Mouse (Mus musculus): Measurements from ENCODE around the gene Nt5e. TPM values are rescaled to one million over a fixed set of nuclear protein-coding genes. Genes with fewer than 3 reads are reported as not detected.

Nt5e gene
- polyA plus RNA-seq, 2 experiments = 19.1 to 27.3 TPM

GRCm38 (mm10) chr9:88330316-88330715 lies 3.3 kb downstream of the Nt5e start:
- Histone ChIP-seq H3K27ac (replicated peaks; ENCODE audit: low read depth, low read length) (no peak overlapping the region), H3K4me2 (replicated peaks; ENCODE audit: low read depth, low read length, severe bottlenecking) (peak overlapping the region; percentile 14; the same call in 1 of the 2 replicates), H3K27me3 (ENCODE audit: control insufficient read depth, insufficient read depth, low read length) (no peaks in the 10 kb centered on the region), H3K4me1 (ENCODE audit: control insufficient read depth, insufficient read depth, low read length) (peaks cover 5% of the 10 kb centered on the region), H3K9me3 (ENCODE audit: control insufficient read depth, low read length) (no peaks in the 10 kb centered on the region), H3K4me3 (replicated peaks; ENCODE audit: low read length) (no peak overlapping the region), H3K36me3 (ENCODE audit: control insufficient read depth, insufficient read depth, low read length) (no peaks in the 10 kb centered on the region), H3K9ac (ENCODE audit: low read depth, low read length, severe bottlenecking) (no peak overlapping the region)
- ATAC-seq (ENCODE audit: low FRiP score, low read depth) (no peak), DNase-seq (ENCODE audit: low spot score) (no peak)
- WGBS = 80% methylated on average over 3 of the region's 3 CpGs
- no peak for TF ChIP-seq POLR2A (IDR thresholded peaks at IDR 0.05; ENCODE audit: borderline replicate concordance, extremely low read depth, insufficient read depth, insufficient read length)

GRCm38 (mm10) chr9:88332447-88332846 lies 5.5 kb downstream of the Nt5e start:
- H3K27ac ChIP-seq (replicated peaks; ENCODE audit: low read depth, low read length) = no peak overlapping the region
- H3K36me3 ChIP-seq (ENCODE audit: control insufficient read depth, insufficient read depth, low read length) = no peaks in the 10 kb centered on the region
- WGBS = 29% methylated on average over 3 of the region's 3 CpGs
- no peaks in the 10 kb centered on the region for H3K27me3 ChIP-seq (ENCODE audit: control insufficient read depth, insufficient read depth, low read length)
- no peak overlapping the region for H3K4me2 ChIP-seq (replicated peaks; ENCODE audit: low read depth, low read length, severe bottlenecking)
- no peak overlapping the region for H3K9ac ChIP-seq (ENCODE audit: low read depth, low read length, severe bottlenecking)
- DNase-seq (ENCODE audit: low spot score) (no peak), ATAC-seq (ENCODE audit: low FRiP score, low read depth) (no peak)
- no peak for TF ChIP-seq POLR2A (IDR thresholded peaks at IDR 0.05; ENCODE audit: borderline replicate concordance, extremely low read depth, insufficient read depth, insufficient read length)
- no peaks in the 10 kb centered on the region for H3K9me3 ChIP-seq (ENCODE audit: control insufficient read depth, low read length)
- H3K4me1 ChIP-seq (ENCODE audit: control insufficient read depth, insufficient read depth, low read length) = peaks cover 5% of the 10 kb centered on the region
- no peak overlapping the region for H3K4me3 ChIP-seq (replicated peaks; ENCODE audit: low read length)

- TF ChIP-seq POLR2A (IDR thresholded peaks at IDR 0.05; ENCODE audit: borderline replicate concordance, extremely low read depth, insufficient read depth, insufficient read length) = no peak
- 71% methylated on average over 2 of the region's 2 CpGs for WGBS
- Histone ChIP-seq H3K27ac (replicated peaks; ENCODE audit: low read depth, low read length) (no peak overlapping the region), H3K9ac (ENCODE audit: low read depth, low read length, severe bottlenecking) (no peak overlapping the region), H3K9me3 (ENCODE audit: control insufficient read depth, low read length) (no peaks in the 10 kb centered on the region), H3K27me3 (ENCODE audit: control insufficient read depth, insufficient read depth, low read length) (no peaks in the 10 kb centered on the region), H3K4me2 (replicated peaks; ENCODE audit: low read depth, low read length, severe bottlenecking) (no peak overlapping the region), H3K4me3 (replicated peaks; ENCODE audit: low read length) (no peak overlapping the region), H3K4me1 (ENCODE audit: control insufficient read depth, insufficient read depth, low read length) (peaks cover 5% of the 10 kb centered on the region; the same call in 1 of the 2 replicates), H3K36me3 (ENCODE audit: control insufficient read depth, insufficient read depth, low read length) (no peaks in the 10 kb centered on the region)
- DNase-seq (ENCODE audit: low spot score) = no peak
- no peak for ATAC-seq (ENCODE audit: low FRiP score, low read depth)
Measured at GRCm38 (mm10) chr9:88335839-88336238, 8.8 kb downstream of the Nt5e start.

GRCm38 (mm10) chr9:88340819-88341218 lies 13.8 kb downstream of the Nt5e start:
- H3K9me3 ChIP-seq (ENCODE audit: control insufficient read depth, low read length) = no peaks in the 10 kb centered on the region
- no peak overlapping the region for H3K4me3 ChIP-seq (replicated peaks; ENCODE audit: low read length)
- no peak overlapping the region for H3K4me2 ChIP-seq (replicated peaks; ENCODE audit: low read depth, low read length, severe bottlenecking)
- TF ChIP-seq POLR2A (IDR thresholded peaks at IDR 0.05; ENCODE audit: borderline replicate concordance, extremely low read depth, insufficient read depth, insufficient read length) = no peak
- no peak overlapping the region for H3K9ac ChIP-seq (ENCODE audit: low read depth, low read length, severe bottlenecking)
- WGBS = 90% methylated on average over 3 of the region's 3 CpGs
- no peaks in the 10 kb centered on the region for H3K4me1 ChIP-seq (ENCODE audit: control insufficient read depth, insufficient read depth, low read length)
- DNase-seq (ENCODE audit: low spot score) = no peak
- H3K27ac ChIP-seq (replicated peaks; ENCODE audit: low read depth, low read length) = no peak overlapping the region
- H3K36me3 ChIP-seq (ENCODE audit: control insufficient read depth, insufficient read depth, low read length) = no peaks in the 10 kb centered on the region
- H3K27me3 ChIP-seq (ENCODE audit: control insufficient read depth, insufficient read depth, low read length) = no peaks in the 10 kb centered on the region
- no peak for ATAC-seq (ENCODE audit: low FRiP score, low read depth)

- Histone ChIP-seq H3K4me3 (replicated peaks; ENCODE audit: low read length) (no peak overlapping the region), H3K27me3 (ENCODE audit: control insufficient read depth, insufficient read depth, low read length) (no peaks in the 10 kb centered on the region), H3K36me3 (ENCODE audit: control insufficient read depth, insufficient read depth, low read length) (no peaks in the 10 kb centered on the region), H3K9me3 (ENCODE audit: control insufficient read depth, low read length) (no peaks in the 10 kb centered on the region), H3K4me1 (ENCODE audit: control insufficient read depth, insufficient read depth, low read length) (no peaks in the 10 kb centered on the region), H3K4me2 (replicated peaks; ENCODE audit: low read depth, low read length, severe bottlenecking) (no peak overlapping the region), H3K9ac (ENCODE audit: low read depth, low read length, severe bottlenecking) (no peak overlapping the region), H3K27ac (replicated peaks; ENCODE audit: low read depth, low read length) (no peak overlapping the region)
- no peak for DNase-seq (ENCODE audit: low spot score)
- no peak for TF ChIP-seq POLR2A (IDR thresholded peaks at IDR 0.05; ENCODE audit: borderline replicate concordance, extremely low read depth, insufficient read depth, insufficient read length)
- no peak for ATAC-seq (ENCODE audit: low FRiP score, low read depth)
- 82% methylated on average over 7 of the region's 7 CpGs for WGBS
Measured at GRCm38 (mm10) chr9:88342241-88342640, 15.2 kb downstream of the Nt5e start.

GRCm38 (mm10) chr9:88342701-88343100 lies 15.7 kb downstream of the Nt5e start:
- no peak for TF ChIP-seq POLR2A (IDR thresholded peaks at IDR 0.05; ENCODE audit: borderline replicate concordance, extremely low read depth, insufficient read depth, insufficient read length)
- 77% methylated on average over 3 of the region's 3 CpGs for WGBS
- no peak overlapping the region for H3K9ac ChIP-seq (ENCODE audit: low read depth, low read length, severe bottlenecking)
- no peaks in the 10 kb centered on the region for H3K4me1 ChIP-seq (ENCODE audit: control insufficient read depth, insufficient read depth, low read length)
- DNase-seq (ENCODE audit: low spot score) (no peak), ATAC-seq (ENCODE audit: low FRiP score, low read depth) (no peak)
- H3K27me3 ChIP-seq (ENCODE audit: control insufficient read depth, insufficient read depth, low read length) = no peaks in the 10 kb centered on the region
- H3K9me3 ChIP-seq (ENCODE audit: control insufficient read depth, low read length) = no peaks in the 10 kb centered on the region
- H3K4me2 ChIP-seq (replicated peaks; ENCODE audit: low read depth, low read length, severe bottlenecking) = no peak overlapping the region
- H3K4me3 ChIP-seq (replicated peaks; ENCODE audit: low read length) = no peak overlapping the region
- no peaks in the 10 kb centered on the region for H3K36me3 ChIP-seq (ENCODE audit: control insufficient read depth, insufficient read depth, low read length)
- H3K27ac ChIP-seq (replicated peaks; ENCODE audit: low read depth, low read length) = no peak overlapping the region
